Comparison of ENCODE assay signal across 16 mouse cellular contexts in genomic region chr5:51348256-51348655, GRCm38 (mm10).
DNase-seq lines count a peak whose midpoint lies in the region; ATAC-seq and TF ChIP-seq lines count a peak whose summit lies in the region.
"Had no signal": no experiment of that assay in that cellular context is flagged by ENCODE, and none has a peak within 500 bp of the region (broad histone marks: within the 10 kb centered on the region; RNA-seq: fewer than 3 reads in every experiment).

No protein-coding gene starts in this region.

- H3K4me1 ChIP-seq in forebrain, embryonic 16.5 days (replicated peaks; ENCODE audit: control insufficient read depth, insufficient read depth, low read length), result no peaks in the 10 kb centered on the region
- no peaks in the 10 kb centered on the region for H3K4me1 ChIP-seq in forebrain, embryonic 11.5 days (replicated peaks; ENCODE audit: control insufficient read depth, insufficient read depth, low read length)
- H3K4me1 ChIP-seq in lung, postnatal 0 days (ENCODE audit: insufficient read depth, low read depth, low read length), result no peaks in the 10 kb centered on the region
- H3K4me1 ChIP-seq in midbrain, embryonic 13.5 days (replicated peaks), result no peaks in the 10 kb centered on the region
- H3K4me1 ChIP-seq: embryonic facial prominence, embryonic 12.5 days; liver, embryonic 12.5 days had no signal

- H3K9ac ChIP-seq in forebrain, embryonic 16.5 days (replicated peaks; ENCODE audit: low read depth, low read length), result no peak overlapping the region
- no peak overlapping the region for H3K9ac ChIP-seq in forebrain, embryonic 11.5 days (ENCODE audit: low read length)
- no peak overlapping the region for H3K9ac ChIP-seq in lung, postnatal 0 days (replicated peaks; ENCODE audit: low read depth)
- no peak overlapping the region for H3K9ac ChIP-seq in midbrain, embryonic 13.5 days (replicated peaks)
- H3K9ac ChIP-seq: embryonic facial prominence, embryonic 12.5 days; liver, embryonic 12.5 days had no signal

- H3K4me2 ChIP-seq in forebrain, embryonic 16.5 days (ENCODE audit: low read length), result no peak overlapping the region
- no peak overlapping the region for H3K4me2 ChIP-seq in forebrain, embryonic 11.5 days (ENCODE audit: low read depth, low read length, severe bottlenecking)
- H3K4me2 ChIP-seq in lung, postnatal 0 days (replicated peaks; ENCODE audit: low read depth, low read length), result no peak overlapping the region
- no peak overlapping the region for H3K4me2 ChIP-seq in midbrain, embryonic 13.5 days (replicated peaks)
- H3K4me2 ChIP-seq: embryonic facial prominence, embryonic 12.5 days; liver, embryonic 12.5 days had no signal

- H3K9me3 ChIP-seq in forebrain, embryonic 16.5 days (ENCODE audit: control insufficient read depth, low read length), result no peaks in the 10 kb centered on the region
- no peaks in the 10 kb centered on the region for H3K9me3 ChIP-seq in forebrain, embryonic 11.5 days (ENCODE audit: control insufficient read depth, low read length)
- H3K9me3 ChIP-seq in lung, postnatal 0 days (ENCODE audit: low read length), result no peaks in the 10 kb centered on the region
- H3K9me3 ChIP-seq in midbrain, embryonic 13.5 days, result no peaks in the 10 kb centered on the region
- H3K9me3 ChIP-seq: embryonic facial prominence, embryonic 12.5 days; liver, embryonic 12.5 days had no signal

- no peak overlapping the region for H3K4me3 ChIP-seq in forebrain, embryonic 16.5 days (replicated peaks; ENCODE audit: low read length)
- no peak overlapping the region for H3K4me3 ChIP-seq in forebrain, embryonic 11.5 days (ENCODE audit: low read depth, low read length)
- H3K4me3 ChIP-seq in lung, postnatal 0 days (ENCODE audit: low read depth, low read length), result no peak overlapping the region
- H3K4me3 ChIP-seq in midbrain, embryonic 13.5 days (replicated peaks), result no peak overlapping the region
- H3K4me3 ChIP-seq: embryonic facial prominence, embryonic 12.5 days; heart, adult 2 months; liver, embryonic 12.5 days; myocyte had no signal

- TF ChIP-seq EP300 in lung, postnatal 0 days (IDR thresholded peaks at IDR 0.05), result no peak

- no peak overlapping the region for H3K27ac ChIP-seq in forebrain, embryonic 16.5 days (ENCODE audit: low read length)
- no peak overlapping the region for H3K27ac ChIP-seq in forebrain, embryonic 11.5 days (ENCODE audit: low read depth, low read length)
- H3K27ac ChIP-seq in lung, postnatal 0 days (ENCODE audit: low read length), result no peak overlapping the region
- no peak overlapping the region for H3K27ac ChIP-seq in midbrain, embryonic 13.5 days
- H3K27ac ChIP-seq: embryonic facial prominence, embryonic 12.5 days; heart, adult 2 months; liver, embryonic 12.5 days had no signal

- TF ChIP-seq CTCF in lung, postnatal 0 days (IDR thresholded peaks at IDR 0.05), result no peak

- 63% methylated on average over 2 of the region's 2 CpGs for WGBS in forebrain, embryonic 16.5 days
- 69% methylated on average over 2 of the region's 2 CpGs for WGBS in forebrain, embryonic 11.5 days
- WGBS in lung, postnatal 0 days, result 36% methylated on average over 2 of the region's 2 CpGs
- 80% methylated on average over 2 of the region's 2 CpGs for WGBS in midbrain, embryonic 13.5 days

- peak; percentile 68 for ATAC-seq in forebrain, embryonic 16.5 days
- ATAC-seq in forebrain, embryonic 11.5 days (replicated peaks; ENCODE audit: low FRiP score), result no peak
- no peak for ATAC-seq in lung, postnatal 0 days
- ATAC-seq in midbrain, embryonic 13.5 days, result no peak
- ATAC-seq: liver, embryonic 12.5 days had no signal

- no peaks in the 10 kb centered on the region for H3K36me3 ChIP-seq in forebrain, embryonic 16.5 days (ENCODE audit: control insufficient read depth, insufficient read depth)
- no peaks in the 10 kb centered on the region for H3K36me3 ChIP-seq in forebrain, embryonic 11.5 days (ENCODE audit: control insufficient read depth, insufficient read depth, low read length)
- H3K36me3 ChIP-seq in lung, postnatal 0 days (ENCODE audit: insufficient read depth, low read length), result no peaks in the 10 kb centered on the region
- H3K36me3 ChIP-seq in midbrain, embryonic 13.5 days, result no peaks in the 10 kb centered on the region
- H3K36me3 ChIP-seq: embryonic facial prominence, embryonic 12.5 days; liver, embryonic 12.5 days had no signal

- no peak for DNase-seq in forebrain, embryonic 11.5 days (ENCODE audit: low spot score)
- DNase-seq in lung, postnatal 10 days, result peak; percentile 2
- no peak for DNase-seq in lung, postnatal 0 days (ENCODE audit: low spot score)
- DNase-seq in layer of hippocampus, postnatal 14 days (ENCODE audit: low spot score in 2 of 2), result peak; percentile 6 to 44
- DNase-seq in telencephalon, adult 2 months (ENCODE audit: low read depth, low spot score), result peak; percentile 28
- DNase-seq in spleen, adult 12 weeks (ENCODE audit: low spot score), result no peak
- DNase-seq: B cell, adult 2 months; cerebellum, postnatal 36 days; heart, adult 2 months; heart, postnatal 14 days; lung, postnatal 14 days had no signal

- no peaks in the 10 kb centered on the region for H3K27me3 ChIP-seq in forebrain, embryonic 16.5 days (replicated peaks; ENCODE audit: control insufficient read depth, insufficient read depth, low read length)
- H3K27me3 ChIP-seq in forebrain, embryonic 11.5 days (ENCODE audit: control insufficient read depth, insufficient read depth, low read length), result no peaks in the 10 kb centered on the region
- no peaks in the 10 kb centered on the region for H3K27me3 ChIP-seq in lung, postnatal 0 days (replicated peaks; ENCODE audit: insufficient read depth, low read length)
- no peaks in the 10 kb centered on the region for H3K27me3 ChIP-seq in midbrain, embryonic 13.5 days
- H3K27me3 ChIP-seq: embryonic facial prominence, embryonic 12.5 days; liver, embryonic 12.5 days had no signal

Comparison
In these comparisons a context has a peak if more than half of its experiments do, and no peak if none do; other contexts are left out.
1. DNase-seq: peak in lung, postnatal 10 days (single experiment), layer of hippocampus, postnatal 14 days (2 of 2) and telencephalon, adult 2 months (single experiment); none in forebrain, embryonic 11.5 days (single experiment), lung, postnatal 0 days (single experiment) and spleen, adult 12 weeks (single experiment).